Mouse (Mus musculus): ENCODE data around the gene Vps8.

- TF ChIP-seq POLR2A (IDR thresholded peaks at IDR 0.05; ENCODE audit: low read depth, low read length) (no peak), CTCF (IDR thresholded peaks at IDR 0.05; ENCODE audit: extremely low read depth, insufficient read depth, insufficient read length, insufficient replicate concordance) (no peak)
These were observed 220.7 kb downstream of the Vps8 start for GRCm38 (mm10) chr16:21643621-21644041.

All from spleen, adult 2 months (tissue).